Comparison of ENCODE assay signal across 7 mouse cellular contexts in genomic region chr1:132355841-132356242, GRCm38 (mm10). TPM values are rescaled to one million over a fixed set of nuclear protein-coding genes. Genes with fewer than 3 reads are reported as not detected.
A peak's percentile ranks its signal among the peaks of the same experiment; 100 is the strongest.
DNase-seq lines count a peak whose midpoint lies in the region; ATAC-seq and TF ChIP-seq lines count a peak whose summit lies in the region.

No protein-coding gene starts in this region.

- H3K36me3 ChIP-seq in limb, embryonic 12.5 days: peaks cover 42% of the 10 kb centered on the region
- H3K36me3 ChIP-seq in midbrain, postnatal 0 days (ENCODE audit: insufficient read depth, low read length): peaks cover 34% of the 10 kb centered on the region

- peak; percentile 93 for ATAC-seq in granulocyte monocyte progenitor cell, adult 5-6 weeks (replicated peaks; ENCODE audit: poor library complexity, severe bottlenecking)
- ATAC-seq in limb, embryonic 12.5 days (ENCODE audit: insufficient number of reproducible peaks, insufficient read depth, low FRiP score, low TSS enrichment, low read depth): peak; percentile 63; the same call in 1 of the 2 replicates
- peak; percentile 55 for ATAC-seq in midbrain, postnatal 0 days (ENCODE audit: low FRiP score)

- no peak overlapping the region for H3K27ac ChIP-seq in limb, embryonic 12.5 days
- H3K27ac ChIP-seq in midbrain, postnatal 0 days (ENCODE audit: low read depth, low read length): peak overlapping the region; percentile 51; the same call in 1 of the 2 replicates

- H3K4me1 ChIP-seq in limb, embryonic 12.5 days (replicated peaks): 0 out of 2 replicates have a peak, but pooled peaks cover 4% of the 10 kb centered on the region
- no peaks in the 10 kb centered on the region for H3K4me1 ChIP-seq in midbrain, postnatal 0 days (ENCODE audit: insufficient read depth, low read length)

- under 1% methylated on average over 3 of the region's 3 CpGs for WGBS in limb, embryonic 12.5 days
- 0% methylated on average over 3 of the region's 3 CpGs for WGBS in midbrain, postnatal 0 days

- TF ChIP-seq CTCF in midbrain, postnatal 0 days (IDR thresholded peaks at IDR 0.05): peak; percentile 99

- H3K27me3 ChIP-seq in limb, embryonic 12.5 days: no peaks in the 10 kb centered on the region
- H3K27me3 ChIP-seq in midbrain, postnatal 0 days (ENCODE audit: insufficient read depth, low read length): no peaks in the 10 kb centered on the region

- peaks cover 3% of the 10 kb centered on the region; the same call in 1 of the 2 replicates for H3K9me3 ChIP-seq in limb, embryonic 12.5 days
- H3K9me3 ChIP-seq in midbrain, postnatal 0 days (ENCODE audit: low read length): no peaks in the 10 kb centered on the region

- no peak overlapping the region for H3K4me2 ChIP-seq in limb, embryonic 12.5 days
- H3K4me2 ChIP-seq in midbrain, postnatal 0 days (ENCODE audit: low read depth, low read length, poor library complexity, severe bottlenecking): no peak overlapping the region

- H3K4me3 ChIP-seq in limb, embryonic 12.5 days (replicated peaks): no peak overlapping the region
- no peak overlapping the region for H3K4me3 ChIP-seq in midbrain, postnatal 0 days (ENCODE audit: low read depth, low read length)

- no peak overlapping the region for H3K9ac ChIP-seq in limb, embryonic 12.5 days (replicated peaks)
- H3K9ac ChIP-seq in midbrain, postnatal 0 days (replicated peaks; ENCODE audit: low read length, poor library complexity, severe bottlenecking): no peak overlapping the region

- DNase-seq in adrenal gland, postnatal 10 days: peak; percentile 91
- peak; percentile 89 for DNase-seq in embryo, embryonic 9.5 days (ENCODE audit: extremely low spot score)
- DNase-seq in kidney, adult 18-20 months: peak; percentile 91
- peak; percentile 93 for DNase-seq in midbrain, postnatal 0 days (ENCODE audit: low spot score)
- peak; percentile 72 to 81 for DNase-seq in spleen, postnatal 14 days (ENCODE audit: low spot score in 2 of 2)

RNA-seq across cellular contexts. Expression of gene Tmcc2, which starts 35.2 kb away (rescaled TPM):
- 10 to 100 TPM; 15.2 to 30.9 TPM for total RNA-seq in adrenal gland, postnatal 10 days (2021)
- 1.5 and 6.2 TPM in 2 replicates for total RNA-seq in granulocyte monocyte progenitor cell, adult 5-6 weeks (2014; fragmentation: Nextera tagmentation)
- total RNA-seq in granulocyte monocyte progenitor cell, adult 5-6 weeks (2017): 3.7 and 4.2 TPM in 2 replicates
- polyA plus RNA-seq in limb, embryonic 12.5 days (2016; fragmentation: Nextera tagmentation; extraction: Ambion mirVana): 17.7 and 19.0 TPM in 2 replicates
- 115 and 152 TPM in 2 replicates for total RNA-seq in midbrain, postnatal 0 days (2014; rRNA removed)
- polyA plus RNA-seq in midbrain, postnatal 0 days (2015; fragmentation: Nextera tagmentation; extraction: Ambion mirVana): 35.4 and 36.3 TPM in 2 replicates

RNA-seq across cellular contexts. Expression of gene Nuak2, which starts 39.9 kb away (rescaled TPM):
- 1 to 10 TPM; 3.4 to 3.9 TPM for total RNA-seq in adrenal gland, postnatal 10 days (2021)
- total RNA-seq in granulocyte monocyte progenitor cell, adult 5-6 weeks (2014; fragmentation: Nextera tagmentation): 37.2 and 40.4 TPM in 2 replicates
- 19.3 and 21.7 TPM in 2 replicates for total RNA-seq in granulocyte monocyte progenitor cell, adult 5-6 weeks (2017)
- polyA plus RNA-seq in limb, embryonic 12.5 days (2016; fragmentation: Nextera tagmentation; extraction: Ambion mirVana): 0.63 and 0.95 TPM in 2 replicates
- 7.0 and 7.1 TPM in 2 replicates for total RNA-seq in midbrain, postnatal 0 days (2014; rRNA removed)
- 9.9 TPM in 2 replicates for polyA plus RNA-seq in midbrain, postnatal 0 days (2015; fragmentation: Nextera tagmentation; extraction: Ambion mirVana)

RNA-seq across cellular contexts. Expression of gene Klhdc8a, which starts 57.4 kb away (rescaled TPM):
- 10 to 100 TPM; 56.5 to 69.6 TPM for total RNA-seq in adrenal gland, postnatal 10 days (2021)
- not detected in 2 replicates for total RNA-seq in granulocyte monocyte progenitor cell, adult 5-6 weeks (2014; fragmentation: Nextera tagmentation)
- not detected in 2 replicates for total RNA-seq in granulocyte monocyte progenitor cell, adult 5-6 weeks (2017)
- polyA plus RNA-seq in limb, embryonic 12.5 days (2016; fragmentation: Nextera tagmentation; extraction: Ambion mirVana): 0.05 TPM in 1 of 2 replicates, not detected in the other
- total RNA-seq in midbrain, postnatal 0 days (2014; rRNA removed): 29.5 and 31.1 TPM in 2 replicates
- 12.4 and 14.8 TPM in 2 replicates for polyA plus RNA-seq in midbrain, postnatal 0 days (2015; fragmentation: Nextera tagmentation; extraction: Ambion mirVana)

Comparison
In these comparisons a context has a peak if more than half of its experiments do, and no peak if none do; other contexts are left out.
1. RNA of gene Klhdc8a, which starts 57.4 kb away (total RNA-seq): 56.5 to 69.6 TPM in adrenal gland, postnatal 10 days and 29.5 to 31.1 TPM in midbrain, postnatal 0 days; not detected in granulocyte monocyte progenitor cell, adult 5-6 weeks; every median in the first group is over 10 times any median in the second.
2. Peak in every context shown above with its lines, with median percentiles within 50 percentile points of each other: DNase-seq and ATAC-seq.